Mouse (Mus musculus) liver, postnatal 0 days (tissue): Measurements from ENCODE around the gene Ski.

Experiments used
- CTCF ChIP-seq: sonication (generic); IDR thresholded peaks from 2 replicates; pipeline ENCODE4 v1.5.1; 2016; ENCODE audit warnings: antibody characterized with exemption, low read depth
- EP300 ChIP-seq: IDR thresholded peaks from 2 replicates; pipeline ENCODE4 v1.6.1; 2016; ENCODE audit warnings: antibody characterized with exemption, low read depth, mild to moderate bottlenecking

DNA sequence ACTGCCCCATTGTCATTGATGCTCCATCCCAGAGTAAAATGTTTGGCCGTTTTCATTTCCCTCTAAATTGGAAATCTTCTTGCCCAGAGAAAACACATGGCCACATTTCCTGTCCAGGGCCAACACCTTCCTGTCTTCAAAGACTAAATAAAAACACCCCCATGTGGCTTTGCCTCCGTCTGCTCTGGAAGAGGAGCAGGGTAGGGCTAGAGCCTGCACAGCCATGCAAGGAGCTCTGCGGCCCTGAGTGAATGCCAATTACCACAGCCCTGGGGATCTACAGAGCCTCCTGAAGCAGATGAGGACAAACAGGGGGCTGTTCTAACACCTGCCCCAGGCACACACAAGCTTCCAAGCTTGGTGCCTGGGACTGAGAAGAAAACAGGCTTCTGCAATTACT, 46.2 kb downstream of the Ski start:
- TF ChIP-seq CTCF (no peak), EP300 (no peak)
